Mouse (Mus musculus) cerebellum, postnatal 4 days (tissue): ENCODE measurements around the gene Elf2.

Experiments used
- DNase-seq, 2 experiments: peaks; one replicate each; pipeline ENCODE4 v3.0.0; 2022; ENCODE audit warnings: low spot score in 2 of 2, mixed read lengths in 1 of 2

Elf2 gene

GRCm38 (mm10) chr3:51284375-51284774 lies 56.1 kb downstream of the Elf2 start:
- DNase-seq, result no peak

GRCm38 (mm10) chr3:51281727-51282126 lies 58.7 kb downstream of the Elf2 start:
- no peak for DNase-seq

GRCm38 (mm10) chr3:51278433-51278832 lies 62.0 kb downstream of the Elf2 start:
- no peak for DNase-seq

GRCm38 (mm10) chr3:51277201-51278150 lies 63.0 kb downstream of the Elf2 start:
- DNase-seq, result peak; percentile 56 to 78

GRCm38 (mm10) chr3:51276421-51277111 lies 63.9 kb downstream of the Elf2 start:
- DNase-seq, result peak; percentile 26 to 59

- DNase-seq, result peak; percentile 93 to 94
Measured at GRCm38 (mm10) chr3:51275956-51276398, 64.5 kb downstream of the Elf2 start.

GRCm38 (mm10) chr3:51270069-51270817 lies 70.2 kb downstream of the Elf2 start:
- DNase-seq, result no peak

GRCm38 (mm10) chr3:51268434-51268833 lies 72.0 kb downstream of the Elf2 start:
- no peak for DNase-seq

- DNase-seq, result no peak
Measured at GRCm38 (mm10) chr3:51262942-51263341, 77.5 kb downstream of the Elf2 start.

GRCm38 (mm10) chr3:51258070-51258469 lies 82.4 kb downstream of the Elf2 start:
- DNase-seq, result no peak

- no peak for DNase-seq
Measured at GRCm38 (mm10) chr3:51256450-51256849, 84.0 kb downstream of the Elf2 start.

GRCm38 (mm10) chr3:51254784-51255183 lies 85.7 kb downstream of the Elf2 start:
- no peak for DNase-seq

GRCm38 (mm10) chr3:51252689-51253402 lies 87.6 kb downstream of the Elf2 start:
- DNase-seq, result no peak

- no peak for DNase-seq
Measured at GRCm38 (mm10) chr3:51252223-51252622, 88.2 kb downstream of the Elf2 start.

- DNase-seq, result no peak
Measured at GRCm38 (mm10) chr3:51251057-51251456, 89.4 kb downstream of the Elf2 start.

GRCm38 (mm10) chr3:51249866-51250265 lies 90.6 kb downstream of the Elf2 start:
- DNase-seq, result no peak

- no peak for DNase-seq
Measured at GRCm38 (mm10) chr3:51249460-51249859, 91.0 kb downstream of the Elf2 start.

- no peak for DNase-seq
Measured at GRCm38 (mm10) chr3:51248600-51248999, 91.9 kb downstream of the Elf2 start.

GRCm38 (mm10) chr3:51247704-51248103 lies 92.8 kb downstream of the Elf2 start:
- DNase-seq, result no peak

GRCm38 (mm10) chr3:51239541-51239940 lies 100.9 kb downstream of the Elf2 start:
- DNase-seq, result no peak

- DNase-seq, result no peak
Measured at GRCm38 (mm10) chr3:51238515-51238914, 101.9 kb downstream of the Elf2 start.

GRCm38 (mm10) chr3:51234752-51235055 lies 105.8 kb downstream of the Elf2 start:
- DNase-seq, result no peak
